In the genomic region with DNA sequence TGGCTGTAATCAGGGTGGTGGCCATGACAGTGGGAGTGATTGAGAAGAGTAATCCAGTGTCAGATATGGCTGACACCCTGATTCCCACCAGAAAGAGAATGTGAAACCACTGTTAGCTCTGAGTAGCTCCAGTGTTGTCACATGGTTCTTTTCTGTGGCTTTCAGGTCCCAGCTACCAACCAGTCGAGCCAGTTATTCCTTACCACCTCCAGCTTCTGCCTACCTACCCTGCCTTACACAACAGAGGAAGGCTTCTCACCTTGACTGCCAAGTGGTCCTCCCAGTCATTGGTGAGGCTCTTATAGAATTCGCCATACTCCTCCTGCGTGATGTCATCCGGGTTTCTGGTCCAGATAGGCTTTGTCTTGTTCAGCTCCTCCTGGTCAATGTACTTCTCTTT, we compare ENCODE assay signal across 16 mouse cellular contexts. TPM values are rescaled to one million over a fixed set of nuclear protein-coding genes. Genes with fewer than 3 reads are reported as not detected.
A peak's percentile ranks its signal among the peaks of the same experiment; 100 is the strongest.
DNase-seq lines count a peak whose midpoint lies in the region; ATAC-seq lines count a peak whose summit lies in the region.
"Had no signal": no experiment of that assay in that cellular context is flagged by ENCODE, and none has a peak within 500 bp of the region (broad histone marks: within the 10 kb centered on the region; RNA-seq: fewer than 3 reads in every experiment).

No protein-coding gene starts in this region.

- H3K36me3 ChIP-seq in kidney, embryonic 15.5 days: peaks cover 69% of the 10 kb centered on the region
- peaks cover 58% of the 10 kb centered on the region for H3K36me3 ChIP-seq in embryonic facial prominence, embryonic 12.5 days

- H3K4me1 ChIP-seq in kidney, embryonic 15.5 days: peaks cover 72% of the 10 kb centered on the region
- peaks cover 28% of the 10 kb centered on the region for H3K4me1 ChIP-seq in embryonic facial prominence, embryonic 12.5 days

- DNase-seq in CD4-positive, CD25-positive, alpha-beta regulatory T cell, adult 2 months (ENCODE audit: low read depth, low spot score): peak; percentile 42
- DNase-seq in kidney, postnatal 25 days: no peak
- peak; percentile 55 for DNase-seq in CD4-positive helper T cell, adult 2 months (ENCODE audit: low read depth, low spot score)
- no peak for DNase-seq in left cerebral cortex, adult 9 months (ENCODE audit: low spot score in 2 of 2)
- DNase-seq: cerebellum, adult 8-10 months; kidney, postnatal 14 days; left cerebral cortex, postnatal 4 days; right cerebral cortex, postnatal 4 days had no signal

- WGBS in kidney, embryonic 15.5 days: 84% methylated on average over 4 of the region's 4 CpGs
- WGBS in embryonic facial prominence, embryonic 12.5 days: 84% methylated on average over 4 of the region's 4 CpGs

- no peak for ATAC-seq in CD4-positive, CD25-positive, alpha-beta regulatory T cell, adult 4 months
- ATAC-seq in kidney, embryonic 15.5 days (replicated peaks; ENCODE audit: low FRiP score): no peak
- ATAC-seq in embryonic facial prominence, embryonic 12.5 days (ENCODE audit: insufficient number of reproducible peaks, insufficient read depth, low FRiP score, low TSS enrichment): no peak
- ATAC-seq in monocyte, adult 5-6 weeks (replicated peaks; ENCODE audit: insufficient number of reproducible peaks, low FRiP score, low TSS enrichment, poor library complexity, severe bottlenecking): no peak
- ATAC-seq: inflammation-experienced regulatory T-cells, adult 6 months had no signal

- H3K9me3 ChIP-seq in kidney, embryonic 15.5 days (replicated peaks): no peaks in the 10 kb centered on the region
- H3K9me3 ChIP-seq in embryonic facial prominence, embryonic 12.5 days: no peaks in the 10 kb centered on the region
- H3K9me3 ChIP-seq: neural tube, embryonic 12.5 days had no signal

- H3K27ac ChIP-seq in kidney, embryonic 15.5 days: peak overlapping the region; percentile 23; the same call in 1 of the 2 replicates
- H3K27ac ChIP-seq in embryonic facial prominence, embryonic 12.5 days: no peak overlapping the region; the same call in 1 of the 2 replicates
- H3K27ac ChIP-seq: neural tube, embryonic 12.5 days had no signal

- H3K4me2 ChIP-seq in kidney, embryonic 15.5 days: no peak overlapping the region
- H3K4me2 ChIP-seq in embryonic facial prominence, embryonic 12.5 days (replicated peaks): no peak overlapping the region
- H3K4me2 ChIP-seq: midbrain, embryonic 11.5 days; neural tube, embryonic 12.5 days had no signal

- 0 out of 2 replicates have a peak overlapping the region, but pooled peaks have one; percentile 7 for H3K4me3 ChIP-seq in kidney, embryonic 15.5 days (replicated peaks)
- no peak overlapping the region for H3K4me3 ChIP-seq in embryonic facial prominence, embryonic 12.5 days
- H3K4me3 ChIP-seq: erythroblast, embryonic 14.5 days; neural tube, embryonic 12.5 days had no signal

- H3K9ac ChIP-seq in kidney, embryonic 15.5 days: no peak overlapping the region
- H3K9ac ChIP-seq in embryonic facial prominence, embryonic 12.5 days: peak overlapping the region; percentile 15; the same call in 1 of the 2 replicates
- H3K9ac ChIP-seq: neural tube, embryonic 12.5 days had no signal

- no peaks in the 10 kb centered on the region for H3K27me3 ChIP-seq in kidney, embryonic 15.5 days
- no peaks in the 10 kb centered on the region for H3K27me3 ChIP-seq in embryonic facial prominence, embryonic 12.5 days
- H3K27me3 ChIP-seq: neural tube, embryonic 12.5 days had no signal

RNA-seq across cellular contexts. Expression of a gene that starts 3.1 kb away (rescaled TPM):
- 1,000 to 10,000 TPM; 1,172 to 1,222 TPM for polyA plus RNA-seq in CD4-positive, CD25-positive, alpha-beta regulatory T cell, adult 4 months (2017; shearing (Covaris generic))
- 1,881 and 1,940 TPM in 2 replicates for polyA plus RNA-seq in kidney, embryonic 15.5 days (2015; fragmentation: Nextera tagmentation; extraction: Ambion mirVana)
- 1,470 and 1,480 TPM in 2 replicates for polyA plus RNA-seq in embryonic facial prominence, embryonic 12.5 days (2016; fragmentation: Nextera tagmentation; extraction: Ambion mirVana)
- 826 to 1,618 TPM (median 1,101 TPM) in 3 replicates for total RNA-seq in monocyte, adult 5-6 weeks (2017)

RNA-seq across cellular contexts. Expression of a gene that starts 6.3 kb away (rescaled TPM):
- 10 to 100 TPM; 27.6 to 39.0 TPM for polyA plus RNA-seq in CD4-positive, CD25-positive, alpha-beta regulatory T cell, adult 4 months (2017; shearing (Covaris generic))
- polyA plus RNA-seq in kidney, embryonic 15.5 days (2015; fragmentation: Nextera tagmentation; extraction: Ambion mirVana): 142 TPM in 2 replicates
- polyA plus RNA-seq in embryonic facial prominence, embryonic 12.5 days (2016; fragmentation: Nextera tagmentation; extraction: Ambion mirVana): 108 and 109 TPM in 2 replicates
- 26.7 to 47.1 TPM (median 39.0 TPM) in 3 replicates for total RNA-seq in monocyte, adult 5-6 weeks (2017)

RNA-seq across cellular contexts. Expression of a gene that starts 14.5 kb away (rescaled TPM):
- polyA plus RNA-seq in CD4-positive, CD25-positive, alpha-beta regulatory T cell, adult 4 months (2017; shearing (Covaris generic)): 10 to 100 TPM; 33.1 to 48.1 TPM
- 5.3 and 5.7 TPM in 2 replicates for polyA plus RNA-seq in kidney, embryonic 15.5 days (2015; fragmentation: Nextera tagmentation; extraction: Ambion mirVana)
- polyA plus RNA-seq in embryonic facial prominence, embryonic 12.5 days (2016; fragmentation: Nextera tagmentation; extraction: Ambion mirVana): 6.7 and 8.3 TPM in 2 replicates
- total RNA-seq in monocyte, adult 5-6 weeks (2017): 55.6 to 60.0 TPM (median 55.9 TPM) in 3 replicates

RNA-seq across cellular contexts. Expression of a gene that starts 20.5 kb away (rescaled TPM):
- polyA plus RNA-seq in CD4-positive, CD25-positive, alpha-beta regulatory T cell, adult 4 months (2017; shearing (Covaris generic)): under 1 TPM; 0.15 to 0.35 TPM
- 3.1 and 3.4 TPM in 2 replicates for polyA plus RNA-seq in kidney, embryonic 15.5 days (2015; fragmentation: Nextera tagmentation; extraction: Ambion mirVana)
- polyA plus RNA-seq in embryonic facial prominence, embryonic 12.5 days (2016; fragmentation: Nextera tagmentation; extraction: Ambion mirVana): 9.2 and 11.1 TPM in 2 replicates
- 0.10 to 0.32 TPM in 2 of 3 replicates, not detected in the other for total RNA-seq in monocyte, adult 5-6 weeks (2017)
- polyA plus RNA-seq: erythroblast, embryonic 14.5 days had no signal

RNA-seq across cellular contexts. Expression of a gene that starts 29.4 kb away (rescaled TPM):
- polyA plus RNA-seq in CD4-positive, CD25-positive, alpha-beta regulatory T cell, adult 4 months (2017; shearing (Covaris generic)): 100 to 1,000 TPM in 1 of 2 experiments, 10 to 100 TPM in 1; 88.0 to 154 TPM
- polyA plus RNA-seq in kidney, embryonic 15.5 days (2015; fragmentation: Nextera tagmentation; extraction: Ambion mirVana): 100 and 102 TPM in 2 replicates
- 59.1 and 60.5 TPM in 2 replicates for polyA plus RNA-seq in embryonic facial prominence, embryonic 12.5 days (2016; fragmentation: Nextera tagmentation; extraction: Ambion mirVana)
- total RNA-seq in monocyte, adult 5-6 weeks (2017): 34.4 to 64.6 TPM (median 37.8 TPM) in 3 replicates

Comparison
In these comparisons a context has a peak if more than half of its experiments do, and no peak if none do; other contexts are left out.
1. DNase-seq: peak in CD4-positive, CD25-positive, alpha-beta regulatory T cell, adult 2 months (single experiment) and CD4-positive helper T cell, adult 2 months (single experiment); none in kidney, postnatal 25 days (0 of 2) and left cerebral cortex, adult 9 months (0 of 2).